Mouse (Mus musculus) hindbrain, embryonic 15.5 days (tissue): ENCODE results near the gene Zbtb46. TPM values are rescaled to one million over a fixed set of nuclear protein-coding genes. Genes with fewer than 3 reads are reported as not detected.

Experiments used
- ATAC-seq: fragments of 200-750 bp; cut with Nextera tagmentation; 2 replicates; pipeline ENCODE4 v1.8.0; 2017; ENCODE audit warnings: low read depth, moderate number of reproducible peaks, moderate TSS enrichment; ENCODE audit not compliant: low FRiP score
- H3K27ac ChIP-seq: fragments of 300-500 bp; sonication (generic); replicated peaks from 2 replicates; pipeline ENCODE4 v1.5.1; 2015; ENCODE audit warnings: mild to moderate bottlenecking, inconsistent platforms
- H3K27me3 ChIP-seq: fragments of 300-500 bp; sonication (generic); 2 replicates; pipeline ENCODE4 v1.6.1; 2015; ENCODE audit warnings: control low read depth, inconsistent platforms
- H3K36me3 ChIP-seq: fragments of 300-500 bp; sonication (generic); 2 replicates; pipeline ENCODE4 v1.6.1; 2015; ENCODE audit warnings: control low read depth, inconsistent platforms
- H3K4me1 ChIP-seq: fragments of 300-500 bp; sonication (generic); replicated peaks from 2 replicates; pipeline ENCODE4 v1.6.1; 2015; ENCODE audit warnings: control low read depth, inconsistent platforms
- H3K4me2 ChIP-seq: fragments of 300-500 bp; sonication (generic); 2 replicates; pipeline ENCODE4 v1.6.1; 2015; ENCODE audit warnings: moderate library complexity, mild to moderate bottlenecking, inconsistent platforms
- H3K4me3 ChIP-seq: fragments of 300-500 bp; sonication (generic); 2 replicates; pipeline ENCODE4 v1.5.1; 2015; ENCODE audit warnings: mild to moderate bottlenecking, inconsistent platforms
- H3K9ac ChIP-seq: fragments of 300-500 bp; sonication (generic); 2 replicates; pipeline ENCODE4 v1.6.1; 2015; ENCODE audit warnings: inconsistent platforms
- H3K9me3 ChIP-seq: fragments of 300-500 bp; sonication (generic); 2 replicates; pipeline ENCODE4 v1.6.1; 2016; ENCODE audit warnings: control low read depth, inconsistent platforms
- WGBS: fragments of 180-500 bp; shearing (Covaris S2); methylation state at CpG from one replicate; pipeline ENCODE4 v1.1.7; 2015; 5-methylcytosine and 5-hydroxymethylcytosine counted together
- polyA plus RNA-seq: library from polyadenylated mRNA; unstranded; fragments of >200 nt; fragmentation: Nextera tagmentation; extraction: Ambion mirVana; gene quantifications from 2 replicates; pipeline ENCODE4 v1.2.1, GENCODE M21; 2015

Gene Zbtb46
- polyA plus RNA-seq, 1 experiment from 2014 or later: 21.4 TPM

DNA sequence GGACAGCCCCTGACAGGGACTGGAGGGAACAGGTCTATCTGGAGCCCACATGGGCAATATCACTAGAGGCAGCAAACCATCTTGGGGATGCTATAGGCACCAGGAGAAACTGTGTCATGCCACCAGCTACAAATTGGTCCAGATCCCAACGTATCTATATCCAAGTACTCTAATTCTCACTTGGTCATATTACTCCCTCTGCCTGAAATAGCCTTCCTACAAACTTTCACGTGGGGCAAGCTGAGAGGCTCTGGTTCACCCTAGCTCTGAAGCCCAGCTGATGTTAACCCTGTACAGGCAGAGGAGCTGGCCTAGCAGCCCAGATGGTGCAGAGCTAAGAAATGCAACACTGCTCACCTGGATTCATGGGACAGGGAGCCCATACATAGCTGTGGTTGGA lies 67.7 kb downstream of the Zbtb46 start:
- H3K4me2 ChIP-seq: no peak overlapping the region
- no peak for ATAC-seq
- peaks cover 19% of the 10 kb centered on the region for H3K36me3 ChIP-seq
- WGBS: 72% methylated on average over 2 of the region's 2 CpGs
- H3K4me1 ChIP-seq: no peaks in the 10 kb centered on the region
- no peaks in the 10 kb centered on the region for H3K9me3 ChIP-seq
- no peak overlapping the region for H3K4me3 ChIP-seq
- no peaks in the 10 kb centered on the region for H3K27me3 ChIP-seq
- no peak overlapping the region for H3K27ac ChIP-seq
- H3K9ac ChIP-seq: no peak overlapping the region

DNA sequence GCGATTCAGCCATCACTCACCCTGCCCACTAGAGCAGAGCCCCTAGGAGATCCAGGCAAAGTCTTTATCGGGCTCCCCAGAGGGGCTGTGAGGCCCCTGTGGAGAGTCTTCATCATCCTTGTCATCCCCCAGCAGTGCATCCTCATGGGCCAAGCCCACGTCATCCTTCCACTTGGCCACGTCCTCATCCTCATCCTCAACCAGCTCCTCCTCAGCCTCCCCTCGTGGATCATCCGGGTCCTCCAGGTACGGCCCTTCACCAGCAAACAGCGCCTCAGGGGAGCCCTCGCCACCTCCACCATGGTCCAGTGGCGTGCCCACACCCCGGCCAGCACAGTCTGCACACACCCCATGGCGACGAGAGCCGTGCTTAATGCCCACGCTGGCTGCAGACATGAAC lies 68.2 kb downstream of the Zbtb46 start:
- 88% methylated on average over 15 of the region's 15 CpGs for WGBS
- H3K9me3 ChIP-seq: no peaks in the 10 kb centered on the region
- 0 out of 2 replicates have a peak, but pooled peaks cover 2% of the 10 kb centered on the region for H3K4me1 ChIP-seq
- no peak overlapping the region for H3K9ac ChIP-seq
- H3K27ac ChIP-seq: no peak overlapping the region
- no peaks in the 10 kb centered on the region for H3K27me3 ChIP-seq
- H3K4me3 ChIP-seq: no peak overlapping the region
- no peak for ATAC-seq
- H3K4me2 ChIP-seq: no peak overlapping the region
- H3K36me3 ChIP-seq: peaks cover 22% of the 10 kb centered on the region

DNA sequence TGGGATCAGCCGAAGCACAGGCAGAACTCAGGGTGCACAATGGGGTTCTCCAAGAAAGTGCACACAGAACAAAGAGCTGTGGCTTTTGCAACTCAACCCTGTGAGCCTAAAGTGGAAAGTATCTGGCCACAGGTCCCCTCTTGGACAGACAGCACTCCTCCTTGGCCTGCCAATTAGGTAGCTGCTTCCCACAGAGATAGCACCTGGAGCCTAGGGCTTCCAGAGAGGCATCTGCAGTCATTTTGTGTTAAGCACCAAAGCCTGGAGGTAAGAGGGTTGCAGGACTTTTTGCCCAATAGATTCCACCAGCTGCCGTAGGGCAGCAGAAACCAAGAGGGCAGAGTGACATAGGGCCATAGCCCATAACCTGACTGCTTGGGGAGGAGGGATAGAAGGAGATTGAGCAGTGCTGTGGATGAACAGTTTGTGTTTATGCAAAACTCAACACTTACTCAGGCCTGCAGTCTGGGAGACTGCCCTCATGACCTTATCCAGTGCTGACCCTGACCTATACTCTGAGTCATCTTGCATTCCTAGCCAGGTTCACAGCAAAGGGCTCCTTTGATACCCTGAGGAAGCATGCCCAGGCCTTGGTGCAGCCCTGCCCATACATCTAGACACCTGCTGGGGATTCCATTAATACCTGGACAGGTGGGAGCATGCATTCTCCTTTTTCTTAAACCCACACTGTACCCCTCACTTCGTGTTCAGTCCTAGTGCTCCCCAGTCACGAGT lies 68.9 kb downstream of the Zbtb46 start:
- Histone ChIP-seq H3K4me3 (no peak overlapping the region), H3K4me1 (0 out of 2 replicates have a peak, but pooled peaks cover 7% of the 10 kb centered on the region), H3K9me3 (no peaks in the 10 kb centered on the region), H3K9ac (no peak overlapping the region), H3K4me2 (no peak overlapping the region), H3K36me3 (peaks cover 24% of the 10 kb centered on the region), H3K27me3 (no peaks in the 10 kb centered on the region), H3K27ac (no peak overlapping the region)
- ATAC-seq: no peak
- 89% methylated on average over 4 of the region's 4 CpGs for WGBS

DNA sequence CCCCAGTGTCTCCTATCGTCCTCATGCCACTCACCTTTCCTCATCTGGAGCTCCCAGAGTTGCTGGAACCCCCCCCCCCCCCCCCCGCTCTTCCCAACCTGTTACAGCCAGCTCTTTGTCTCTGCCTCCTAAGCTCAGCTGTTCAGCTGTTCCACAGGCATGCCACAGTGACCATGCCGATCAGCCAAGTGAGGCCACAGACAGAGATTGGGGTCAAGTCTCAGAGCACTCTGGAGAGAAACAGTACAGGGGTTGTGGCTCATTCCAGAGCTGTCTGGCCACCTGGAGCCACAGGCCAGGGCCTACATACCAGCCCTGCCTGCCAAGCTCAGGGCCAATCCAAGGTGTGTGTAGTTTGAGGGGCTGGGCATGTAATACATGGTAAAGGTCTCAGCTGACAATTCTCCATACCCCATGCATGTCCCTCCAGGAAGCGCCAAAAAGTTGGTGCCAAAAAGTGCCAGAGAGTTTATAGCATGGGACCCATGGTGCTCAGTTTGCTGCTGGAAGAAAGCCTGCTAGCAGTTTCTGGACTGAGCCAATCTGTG lies 72.5 kb downstream of the Zbtb46 start:
- H3K36me3 ChIP-seq: peaks cover 34% of the 10 kb centered on the region
- no peak overlapping the region for H3K4me3 ChIP-seq
- H3K27me3 ChIP-seq: no peaks in the 10 kb centered on the region
- 73% methylated on average over 3 of the region's 4 CpGs for WGBS
- no peak overlapping the region for H3K27ac ChIP-seq
- no peak for ATAC-seq
- no peak overlapping the region for H3K9ac ChIP-seq
- no peaks in the 10 kb centered on the region for H3K9me3 ChIP-seq
- H3K4me2 ChIP-seq: no peak overlapping the region
- 0 out of 2 replicates have a peak, but pooled peaks cover 12% of the 10 kb centered on the region for H3K4me1 ChIP-seq

DNA sequence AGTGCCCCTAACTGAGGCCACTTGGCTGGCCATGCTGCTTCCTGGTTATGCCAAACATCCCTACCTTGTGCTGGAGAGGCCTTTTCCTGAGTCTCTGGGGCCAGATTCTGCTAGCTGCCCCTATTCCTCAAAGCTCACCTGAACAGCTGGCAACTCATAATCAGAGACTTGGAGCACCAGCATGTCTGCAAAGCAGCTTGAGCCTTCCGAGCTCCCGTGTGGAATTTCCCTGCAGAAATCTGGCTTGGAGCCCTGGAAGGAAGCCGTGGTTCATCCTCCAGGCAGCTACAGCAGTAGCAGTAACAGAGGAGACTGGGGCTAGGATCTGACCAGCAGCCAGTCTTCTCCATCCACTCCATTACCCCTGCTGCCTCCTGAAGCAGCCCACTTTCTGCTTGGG lies 73.3 kb downstream of the Zbtb46 start:
- Histone ChIP-seq H3K36me3 (peaks cover 30% of the 10 kb centered on the region), H3K27me3 (no peaks in the 10 kb centered on the region), H3K4me2 (no peak overlapping the region), H3K4me3 (no peak overlapping the region), H3K9ac (no peak overlapping the region), H3K4me1 (0 out of 2 replicates have a peak, but pooled peaks cover 12% of the 10 kb centered on the region), H3K9me3 (no peaks in the 10 kb centered on the region), H3K27ac (peak overlapping the region; percentile 34)
- ATAC-seq: no peak
- WGBS: 73% methylated on average over 3 of the region's 3 CpGs

DNA sequence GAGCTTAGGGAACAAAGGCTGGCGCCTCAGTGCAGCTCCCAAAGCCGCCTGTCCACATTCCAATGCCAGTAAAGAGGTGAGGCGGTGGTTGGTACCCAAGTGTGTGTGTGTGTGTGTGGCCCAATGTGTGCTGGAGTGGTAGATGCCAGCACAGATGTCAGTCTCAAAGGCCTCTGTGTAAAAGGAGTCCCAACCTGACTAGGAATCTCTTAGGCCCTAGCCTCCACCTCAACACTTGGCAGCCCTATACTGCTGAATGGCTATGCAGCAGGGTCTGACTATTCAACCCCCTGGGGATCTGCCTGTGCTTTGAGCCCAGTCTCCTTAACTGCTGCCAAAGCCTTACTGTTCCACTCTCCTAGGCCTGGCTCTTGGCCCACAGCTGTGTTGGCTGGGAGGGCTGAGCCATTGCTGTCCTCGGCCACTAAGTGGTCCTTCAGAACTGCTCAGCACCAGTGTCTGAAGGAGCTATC lies 74.3 kb downstream of the Zbtb46 start:
- peaks cover 32% of the 10 kb centered on the region for H3K36me3 ChIP-seq

DNA sequence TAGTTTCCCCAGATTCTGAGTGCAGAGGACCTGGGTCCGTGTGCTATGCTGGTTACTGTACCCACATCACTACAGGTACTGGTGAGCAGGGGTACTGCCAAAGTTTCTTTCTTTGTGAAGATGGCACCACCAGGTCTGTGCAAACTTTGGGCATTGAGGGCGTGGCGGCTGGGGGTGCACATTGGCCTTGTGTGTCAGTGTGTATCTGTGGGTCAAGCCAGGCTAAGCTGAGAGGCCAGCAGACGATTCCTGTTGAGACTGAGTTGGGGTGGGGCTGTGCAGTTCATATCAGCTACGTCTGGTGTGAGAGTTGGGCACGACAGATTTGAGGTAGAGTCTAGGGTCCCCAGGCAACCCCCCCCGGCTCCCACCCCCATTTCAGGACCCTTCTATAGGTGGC lies 74.8 kb downstream of the Zbtb46 start:
- WGBS: 92% methylated on average over 7 of the region's 7 CpGs
- Histone ChIP-seq H3K4me1 (0 out of 2 replicates have a peak, but pooled peaks cover 12% of the 10 kb centered on the region), H3K27ac (0 out of 2 replicates have a peak overlapping the region, but pooled peaks have one; percentile 34), H3K9me3 (no peaks in the 10 kb centered on the region), H3K4me2 (no peak overlapping the region), H3K27me3 (no peaks in the 10 kb centered on the region), H3K9ac (no peak overlapping the region), H3K4me3 (no peak overlapping the region), H3K36me3 (peaks cover 37% of the 10 kb centered on the region)
- 0 out of 2 replicates have a peak, but pooled peaks have one; percentile 20 for ATAC-seq

More for the DNA sequence above, 74.3 kb downstream of the Zbtb46 start:
- H3K9me3 ChIP-seq: no peaks in the 10 kb centered on the region
- 75% methylated on average over 4 of the region's 4 CpGs for WGBS
- no peak overlapping the region for H3K4me3 ChIP-seq
- no peak overlapping the region for H3K9ac ChIP-seq
- H3K27me3 ChIP-seq: no peaks in the 10 kb centered on the region
- 0 out of 2 replicates have a peak, but pooled peaks cover 12% of the 10 kb centered on the region for H3K4me1 ChIP-seq
- H3K4me2 ChIP-seq: no peak overlapping the region
- H3K27ac ChIP-seq: peak overlapping the region; percentile 34; the same call in 1 of the 2 replicates
- ATAC-seq: peak; percentile 67; the same call in 1 of the 2 replicates

DNA sequence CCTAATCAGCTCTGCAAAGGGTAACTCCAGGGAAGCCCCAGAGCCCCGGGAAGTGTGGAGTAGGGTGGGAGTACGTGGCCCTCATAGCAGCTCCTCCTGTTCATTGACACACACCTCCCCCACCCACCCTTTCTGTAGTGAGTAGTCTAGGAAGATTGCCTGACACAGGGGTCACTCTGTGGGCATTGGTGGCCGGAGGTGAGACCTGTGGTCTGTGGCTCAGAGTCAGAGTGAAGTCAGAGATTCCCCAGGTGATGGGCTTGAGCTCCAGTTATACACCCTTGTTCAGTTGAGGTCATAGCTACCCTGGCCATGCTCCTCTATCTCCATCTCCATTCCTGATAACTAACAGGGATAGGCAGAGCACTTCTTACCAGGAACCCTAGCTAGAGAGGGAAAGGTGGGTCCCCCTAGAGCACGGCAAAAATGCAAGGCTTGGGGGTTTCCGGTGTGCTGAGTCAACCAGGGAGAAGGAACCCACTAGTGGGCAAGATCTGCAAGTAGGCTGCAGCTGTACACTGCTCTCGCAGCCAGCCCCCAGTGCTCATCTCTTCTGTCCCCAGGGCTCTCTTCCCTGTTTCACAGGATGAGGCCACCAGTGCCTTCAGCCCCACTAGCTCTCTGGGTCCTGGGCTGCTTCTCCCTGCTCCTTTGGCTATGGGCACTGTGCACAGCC lies 77.5 kb downstream of the Zbtb46 start:
- no peak overlapping the region for H3K9ac ChIP-seq
- H3K27me3 ChIP-seq: no peaks in the 10 kb centered on the region
- ATAC-seq: no peak
- H3K4me1 ChIP-seq: 0 out of 2 replicates have a peak, but pooled peaks cover 12% of the 10 kb centered on the region
- H3K4me2 ChIP-seq: no peak overlapping the region
- H3K36me3 ChIP-seq: peaks cover 50% of the 10 kb centered on the region
- WGBS: 94% methylated on average over 6 of the region's 6 CpGs
- no peak overlapping the region for H3K4me3 ChIP-seq
- no peak overlapping the region for H3K27ac ChIP-seq
- no peaks in the 10 kb centered on the region for H3K9me3 ChIP-seq

DNA sequence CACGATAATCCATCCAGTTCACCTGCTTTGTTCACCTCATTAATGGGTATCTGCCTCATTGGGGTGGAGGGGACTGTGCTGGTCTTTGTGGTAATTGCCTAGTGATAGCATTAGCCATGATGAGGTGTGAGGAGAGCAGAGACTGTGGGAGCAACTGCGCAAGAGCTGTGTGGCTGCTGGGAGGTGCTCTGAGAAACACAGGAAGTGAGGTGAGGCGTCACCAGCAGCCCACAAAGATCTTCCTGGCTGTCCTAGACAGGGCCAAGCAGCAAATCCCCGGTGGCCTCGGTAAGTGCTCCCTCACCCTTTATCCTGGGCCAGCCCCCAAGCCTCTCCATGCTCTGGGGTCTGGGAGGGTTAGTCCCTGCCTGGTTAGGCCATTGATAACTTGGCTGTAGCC lies 78.1 kb downstream of the Zbtb46 start:
- Histone ChIP-seq H3K4me1 (0 out of 2 replicates have a peak, but pooled peaks cover 11% of the 10 kb centered on the region), H3K27me3 (no peaks in the 10 kb centered on the region), H3K36me3 (peaks cover 48% of the 10 kb centered on the region), H3K4me3 (no peak overlapping the region), H3K9me3 (no peaks in the 10 kb centered on the region), H3K9ac (no peak overlapping the region), H3K27ac (no peak overlapping the region), H3K4me2 (no peak overlapping the region)
- 96% methylated on average over 5 of the region's 5 CpGs for WGBS
- no peak for ATAC-seq

DNA sequence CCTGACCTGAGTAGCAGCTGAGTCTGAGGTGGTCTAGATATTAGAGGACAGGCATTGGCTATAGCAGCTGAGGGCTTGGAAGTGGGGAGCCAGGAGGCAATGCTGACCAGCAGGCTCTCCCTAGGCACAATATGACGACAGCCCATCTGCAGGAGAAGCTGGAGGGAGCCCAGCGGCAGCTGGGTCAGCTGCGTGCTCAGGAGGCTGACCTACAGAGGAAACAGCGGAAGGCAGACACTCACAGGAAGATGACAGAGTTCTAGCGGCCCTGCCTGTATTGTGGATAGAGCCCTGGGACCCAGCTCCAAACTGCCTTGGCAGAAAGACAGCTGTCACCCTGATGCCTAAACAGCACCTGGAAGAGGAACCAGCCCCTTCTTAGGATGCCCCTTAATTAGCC lies 79.0 kb downstream of the Zbtb46 start:
- ATAC-seq: no peak
- Histone ChIP-seq H3K4me1 (0 out of 2 replicates have a peak, but pooled peaks cover 4% of the 10 kb centered on the region), H3K36me3 (peaks cover 45% of the 10 kb centered on the region), H3K4me2 (no peak overlapping the region), H3K27me3 (no peaks in the 10 kb centered on the region), H3K9ac (no peak overlapping the region), H3K27ac (no peak overlapping the region), H3K9me3 (no peaks in the 10 kb centered on the region), H3K4me3 (no peak overlapping the region)
- 91% methylated on average over 5 of the region's 5 CpGs for WGBS

DNA sequence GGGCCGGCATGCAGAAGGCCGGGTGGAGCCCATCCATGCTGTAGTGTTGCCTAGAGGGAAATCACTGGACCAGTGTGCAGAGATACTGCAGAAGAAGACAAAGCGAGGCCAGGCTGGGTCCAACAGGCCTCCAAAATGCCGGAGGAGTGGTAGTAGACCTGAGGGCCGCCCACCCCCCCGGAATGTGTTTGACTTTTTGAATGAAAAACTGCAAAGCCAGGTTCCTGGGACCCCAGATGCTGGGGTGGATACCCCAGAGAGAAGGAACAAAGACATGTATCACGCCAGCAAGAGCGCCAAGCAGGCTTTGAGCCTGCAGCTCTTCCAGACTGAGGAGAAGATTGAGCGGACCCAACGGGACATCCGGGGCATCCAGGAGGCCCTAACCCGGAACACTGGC lies 79.4 kb downstream of the Zbtb46 start, which contains the start of gene Lime1:
TSS of gene Lime1 (plus strand) at position 301 of the 400 bp plus-strand sequence.
- Histone ChIP-seq H3K27ac (no peak within 1 kb of the TSS), H3K27me3 (no peaks in the 10 kb centered on the region), H3K4me1 (no peaks in the 10 kb centered on the region), H3K9ac (no peak within 1 kb of the TSS), H3K4me3 (no peak within 1 kb of the TSS), H3K9me3 (no peaks in the 10 kb centered on the region), H3K36me3 (peaks cover 45% of the 10 kb centered on the region), H3K4me2 (no peak within 1 kb of the TSS)
- 96% methylated on average over 12 of the region's 12 CpGs for WGBS
- no peak for ATAC-seq

DNA sequence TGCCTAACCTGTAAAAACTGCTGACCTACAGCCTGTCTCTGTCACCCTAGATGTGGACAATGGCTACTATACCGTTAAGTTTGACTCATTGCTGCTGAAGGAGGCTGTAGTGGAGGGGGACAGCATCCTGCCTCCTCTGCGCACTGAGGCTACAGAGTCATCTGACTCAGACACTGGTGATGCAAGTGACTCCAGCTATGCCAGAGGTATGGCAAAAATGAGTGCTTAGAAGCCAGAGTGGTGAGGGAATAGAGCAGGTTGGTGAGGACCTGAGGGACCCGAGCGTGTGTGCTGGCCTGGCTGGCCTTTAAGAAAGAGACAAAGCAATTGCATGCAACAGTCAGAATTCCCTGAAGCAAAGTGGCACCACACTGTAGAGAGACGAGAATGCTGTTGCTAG lies 80.5 kb downstream of the Zbtb46 start:
- Histone ChIP-seq H3K9ac (no peak overlapping the region), H3K27me3 (no peaks in the 10 kb centered on the region), H3K4me2 (no peak overlapping the region), H3K4me3 (no peak overlapping the region), H3K36me3 (peaks cover 45% of the 10 kb centered on the region), H3K4me1 (no peaks in the 10 kb centered on the region), H3K27ac (no peak overlapping the region), H3K9me3 (no peaks in the 10 kb centered on the region)
- ATAC-seq: no peak
- 91% methylated on average over 5 of the region's 5 CpGs for WGBS
